Mouse (Mus musculus) testis, adult 2 months (tissue): ENCODE data around the gene Pik3r1. TPM values are rescaled to one million over a fixed set of nuclear protein-coding genes. Genes with fewer than 3 reads are reported as not detected.

Experiments
- H3K27ac ChIP-seq: fragments of 200-500 bp; 2 replicates; pipeline ENCODE4 v1.5.1; 2012; ENCODE audit warnings: low read depth, low read length; ENCODE audit not compliant: control insufficient read depth, insufficient read depth
- H3K27me3 ChIP-seq: fragments of 200-500 bp; 2 replicates; pipeline ENCODE4 v1.6.1; 2012; ENCODE audit warnings: mild to moderate bottlenecking, low read length, moderate library complexity; ENCODE audit not compliant: control insufficient read depth, insufficient read depth
- H3K36me3 ChIP-seq: fragments of 200-500 bp; 2 replicates; pipeline ENCODE4 v1.6.1; 2012; ENCODE audit warnings: mild to moderate bottlenecking, low read length; ENCODE audit not compliant: control insufficient read depth, insufficient read depth
- H3K4me1 ChIP-seq: fragments of 200-500 bp; 2 replicates; pipeline ENCODE4 v1.6.1; 2012; ENCODE audit warnings: low read length; ENCODE audit not compliant: control insufficient read depth, insufficient read depth
- H3K4me3 ChIP-seq: fragments of 200-500 bp; 2 replicates; pipeline ENCODE4 v1.5.1; 2012; ENCODE audit warnings: low read depth, mild to moderate bottlenecking, low read length, moderate library complexity, mixed read lengths; ENCODE audit not compliant: control insufficient read depth
- CTCF ChIP-seq: fragments of 200-500 bp; IDR thresholded peaks from 2 replicates; pipeline ENCODE4 v1.5.1; 2012; ENCODE audit warnings: low read depth, mild to moderate bottlenecking, inconsistent platforms, low read length, moderate library complexity; ENCODE audit not compliant: control insufficient read depth, insufficient read depth, insufficient replicate concordance
- POLR2A ChIP-seq: fragments of 200-500 bp; IDR thresholded peaks from 2 replicates; pipeline ENCODE4 v1.6.1; 2012; ENCODE audit warnings: low read depth, mild to moderate bottlenecking, inconsistent platforms, low read length, moderate library complexity; ENCODE audit not compliant: control insufficient read depth
- polyA plus RNA-seq: library from polyadenylated mRNA; depleted of rRNA; stranded (reverse); fragments of >200 nt; gene quantifications from 2 replicates; pipeline ENCODE4 v1.2.3, GENCODE M21; 2012

Pik3r1 gene
- polyA plus RNA-seq, 1 experiment: 1.9 TPM

DNA sequence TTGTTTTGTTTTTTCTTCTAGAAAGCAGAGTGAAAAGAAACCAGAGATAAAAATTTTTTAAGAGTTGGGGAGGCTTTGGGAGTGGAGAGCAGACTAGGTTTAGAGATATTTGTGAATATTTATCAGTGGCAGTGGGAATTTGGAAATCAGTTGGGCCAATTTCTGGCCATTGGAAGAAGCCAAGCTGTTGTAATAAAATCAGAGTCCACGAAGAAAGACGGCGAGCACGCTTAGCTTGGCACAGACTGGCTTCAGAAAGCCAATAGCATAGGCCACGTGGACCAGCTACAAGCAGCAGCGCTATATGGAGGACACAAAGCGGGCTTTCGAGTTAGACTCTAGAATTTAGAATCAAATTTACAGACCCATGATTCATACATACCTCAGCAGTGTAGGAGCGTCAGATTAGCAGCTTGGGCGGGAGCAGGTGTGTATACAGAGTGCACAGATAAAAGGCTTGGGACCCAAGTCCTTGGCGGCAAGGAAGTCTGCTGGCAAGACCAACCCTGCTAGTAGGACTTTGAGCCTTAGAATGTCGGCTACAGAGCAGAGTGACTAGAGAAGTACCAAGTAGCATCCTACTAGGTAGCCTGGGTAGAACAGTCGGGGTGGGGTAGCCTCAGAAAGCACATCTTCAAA lies 16.8 kb upstream of the Pik3r1 start:
- Histone ChIP-seq H3K4me3 (no peak overlapping the region), H3K4me1 (no peaks in the 10 kb centered on the region; the same call in 1 of the 2 replicates), H3K27ac (no peak overlapping the region), H3K36me3 (no peaks in the 10 kb centered on the region), H3K27me3 (no peaks in the 10 kb centered on the region)
- TF ChIP-seq CTCF: no peak
- no peak for TF ChIP-seq POLR2A

DNA sequence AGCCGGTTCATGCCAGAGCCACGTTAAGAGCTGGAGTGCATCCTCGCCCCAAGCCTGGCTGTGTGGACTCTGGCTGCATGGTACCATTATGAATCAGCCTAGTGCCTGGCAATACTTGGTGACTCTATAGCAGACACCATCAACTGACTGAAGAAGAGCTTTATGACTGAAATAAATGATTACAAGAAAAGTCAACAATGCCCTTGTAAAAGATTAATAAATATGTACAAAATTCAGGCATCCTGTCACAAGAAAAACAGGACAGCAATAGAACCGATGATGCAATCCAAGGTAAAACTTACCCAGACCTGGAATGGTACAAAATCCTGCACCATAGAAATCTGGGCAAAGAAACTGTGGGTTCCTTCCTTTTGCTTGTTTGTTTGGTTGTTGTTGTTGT lies 11.0 kb upstream of the Pik3r1 start:
- Histone ChIP-seq H3K4me3 (no peak overlapping the region), H3K27ac (no peak overlapping the region), H3K27me3 (no peaks in the 10 kb centered on the region), H3K36me3 (no peaks in the 10 kb centered on the region), H3K4me1 (no peaks in the 10 kb centered on the region)
- TF ChIP-seq CTCF (no peak), POLR2A (no peak)

DNA sequence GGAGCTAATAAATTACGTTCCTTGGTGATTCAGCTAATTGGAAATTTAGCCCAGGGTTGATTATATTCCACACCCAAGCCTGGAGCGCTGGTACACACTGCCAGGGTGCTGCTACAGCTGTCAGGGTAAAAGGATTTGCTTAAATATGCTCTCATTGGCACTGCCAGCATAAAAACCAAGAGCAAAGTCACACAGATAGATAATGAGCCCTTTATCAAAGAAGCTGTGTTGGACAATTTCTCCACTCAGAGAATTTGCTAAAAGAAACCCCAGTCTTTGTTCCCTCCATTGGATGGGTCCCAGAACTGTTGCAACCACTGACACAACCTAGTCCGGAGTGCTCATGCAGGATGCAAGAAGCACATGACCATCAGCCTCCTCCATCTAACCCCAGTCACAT lies 9.8 kb upstream of the Pik3r1 start:
- Histone ChIP-seq H3K36me3 (no peaks in the 10 kb centered on the region), H3K27ac (no peak overlapping the region), H3K4me3 (no peak overlapping the region), H3K4me1 (no peaks in the 10 kb centered on the region), H3K27me3 (no peaks in the 10 kb centered on the region)
- TF ChIP-seq CTCF (no peak), POLR2A (no peak)

DNA sequence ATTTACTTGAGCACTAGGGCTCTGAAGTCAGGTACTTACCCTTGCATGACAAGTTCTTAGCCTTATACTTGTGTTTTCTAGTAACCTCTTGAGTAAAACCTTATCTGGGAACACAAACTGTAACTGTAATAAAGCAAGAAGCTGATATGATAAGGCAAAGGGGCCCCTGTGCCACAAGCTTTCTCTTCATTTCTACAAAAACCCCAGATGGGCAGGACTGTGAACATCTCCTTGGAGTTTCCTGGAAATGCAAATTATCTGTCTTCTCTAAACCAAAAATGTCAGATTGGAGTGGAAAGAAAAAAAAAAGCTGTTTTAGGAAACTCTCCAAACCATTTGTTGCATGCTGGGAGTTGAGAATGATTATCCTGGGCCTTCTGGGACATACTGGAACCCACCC lies 3.1 kb upstream of the Pik3r1 start:
- no peak overlapping the region for H3K27ac ChIP-seq
- no peak for TF ChIP-seq CTCF
- TF ChIP-seq POLR2A: no peak
- peaks cover 3% of the 10 kb centered on the region; the same call in 1 of the 2 replicates for H3K4me1 ChIP-seq
- no peak overlapping the region for H3K4me3 ChIP-seq
- H3K27me3 ChIP-seq: no peaks in the 10 kb centered on the region
- no peaks in the 10 kb centered on the region for H3K36me3 ChIP-seq

DNA sequence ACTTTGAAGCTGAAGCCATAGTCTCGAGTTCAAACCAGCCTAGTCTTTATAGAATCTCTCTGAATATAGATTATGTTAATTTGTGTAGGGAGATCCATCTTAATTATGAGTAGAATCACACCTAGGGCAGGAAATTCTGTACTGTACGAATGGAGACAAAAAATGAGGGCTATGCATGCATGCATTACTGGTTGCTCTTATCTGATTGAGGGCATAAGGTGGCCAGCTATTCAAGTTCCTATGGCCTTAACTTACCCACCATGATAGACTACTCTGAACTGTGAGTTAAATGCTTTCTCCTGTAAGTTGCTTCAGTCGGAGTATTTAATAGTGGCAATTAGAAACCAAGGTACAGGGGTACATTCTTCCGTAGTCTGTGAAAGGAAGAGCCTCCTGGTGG lies 1.9 kb upstream of the Pik3r1 start:
- TF ChIP-seq POLR2A: no peak

DNA sequence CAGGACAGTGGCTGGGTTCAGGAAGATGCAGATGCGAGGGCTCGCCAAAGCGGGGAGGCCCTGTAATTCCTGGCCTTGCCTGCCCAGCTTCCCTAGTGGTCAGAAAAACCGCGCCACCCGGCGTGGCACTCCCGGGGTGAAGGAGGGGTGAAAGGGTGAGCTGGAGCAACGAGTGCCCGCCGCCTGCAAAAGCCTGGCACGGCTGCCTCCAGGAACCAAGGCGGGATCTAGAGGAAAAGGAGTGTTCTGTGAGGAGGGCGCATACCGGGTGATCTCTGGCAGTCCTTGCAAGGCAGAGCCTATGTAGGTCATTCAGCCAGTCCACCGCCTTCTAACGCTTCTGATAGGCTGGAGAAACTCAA lies 594 bp upstream of the Pik3r1 start:
- Histone ChIP-seq H3K27me3 (no peaks in the 10 kb centered on the region), H3K36me3 (no peaks in the 10 kb centered on the region), H3K27ac (peak overlapping the region; percentile 19), H3K4me1 (peaks cover 3% of the 10 kb centered on the region; the same call in 1 of the 2 replicates), H3K4me3 (peak overlapping the region; percentile 72)
- TF ChIP-seq CTCF: no peak
- TF ChIP-seq POLR2A: no peak

More for the DNA sequence above, 1.9 kb upstream of the Pik3r1 start:
- H3K27me3 ChIP-seq: no peaks in the 10 kb centered on the region
- H3K27ac ChIP-seq: no peak overlapping the region
- H3K4me1 ChIP-seq: peaks cover 3% of the 10 kb centered on the region; the same call in 1 of the 2 replicates
- H3K36me3 ChIP-seq: no peaks in the 10 kb centered on the region
- H3K4me3 ChIP-seq: no peak overlapping the region

DNA sequence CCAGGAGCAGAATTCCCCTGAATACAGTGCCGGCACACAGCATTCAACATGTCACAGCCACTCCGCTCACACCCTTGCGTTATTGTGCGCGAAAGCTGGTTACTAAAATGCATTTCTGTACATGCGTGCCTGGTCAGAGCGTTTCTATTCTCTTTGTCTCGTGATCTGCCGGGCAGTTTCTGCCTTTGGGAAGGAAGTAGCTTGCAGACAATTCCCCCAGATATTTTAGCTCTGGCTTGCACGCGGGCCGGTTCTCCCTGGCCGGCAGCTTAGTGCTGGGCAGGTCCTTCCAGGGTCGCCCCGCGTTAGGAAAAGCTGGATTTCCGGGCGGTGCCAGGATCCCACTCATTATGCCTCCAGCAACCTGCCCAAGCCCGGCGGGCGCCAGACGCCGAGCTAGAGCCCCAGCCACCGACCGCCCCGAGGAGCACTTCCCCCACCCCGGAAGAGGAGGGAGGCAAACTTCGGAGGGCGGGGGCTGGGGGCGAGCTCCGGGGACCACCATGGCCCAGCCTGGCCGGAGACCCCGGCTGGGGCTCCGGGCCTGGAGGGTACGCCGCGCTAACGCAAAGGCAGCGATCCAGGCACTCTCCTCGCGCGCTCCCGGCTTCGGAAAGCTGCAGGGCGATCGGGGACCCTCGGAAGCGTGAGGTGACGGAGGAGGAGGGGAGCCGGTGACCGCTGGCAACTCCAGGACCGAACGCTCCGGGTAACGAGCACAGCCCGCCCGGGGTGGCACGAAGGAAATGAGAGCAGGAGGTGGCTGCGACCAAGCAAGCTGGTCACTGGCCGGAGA lies 806 bp downstream of the Pik3r1 start:
- Histone ChIP-seq H3K4me3 (peak overlapping the region; percentile 90), H3K27ac (peak overlapping the region; percentile 7), H3K36me3 (no peaks in the 10 kb centered on the region), H3K27me3 (no peaks in the 10 kb centered on the region), H3K4me1 (peaks cover 3% of the 10 kb centered on the region; the same call in 1 of the 2 replicates)
- TF ChIP-seq CTCF: no peak
- TF ChIP-seq POLR2A: no peak

DNA sequence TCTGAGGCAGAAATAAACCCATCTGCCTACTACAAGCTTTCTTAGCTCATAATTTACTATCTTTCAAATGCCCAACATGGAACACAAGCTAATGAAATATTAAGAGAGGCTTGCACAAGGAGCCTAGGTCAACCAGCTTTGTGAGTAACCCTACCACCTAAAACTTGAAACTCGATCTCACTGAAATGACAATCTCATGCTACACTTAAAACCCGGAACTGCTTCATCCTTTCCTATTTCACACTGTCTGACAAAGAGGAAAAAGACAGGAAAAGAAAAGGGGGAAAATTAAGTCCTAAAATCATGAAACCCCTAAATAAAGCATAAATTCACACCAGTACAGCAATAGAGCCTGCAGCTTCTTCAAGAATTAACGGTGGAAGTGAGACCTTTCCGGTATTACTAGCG lies 1.4 kb downstream of the Pik3r1 start:
- no peak for TF ChIP-seq CTCF
- TF ChIP-seq POLR2A: no peak
- H3K27ac ChIP-seq: peak overlapping the region; percentile 0
- H3K4me3 ChIP-seq: peak overlapping the region; percentile 90
- no peaks in the 10 kb centered on the region for H3K36me3 ChIP-seq
- no peaks in the 10 kb centered on the region for H3K27me3 ChIP-seq
- H3K4me1 ChIP-seq: peaks cover 3% of the 10 kb centered on the region; the same call in 1 of the 2 replicates
